Mouse (Mus musculus) forebrain, embryonic 11.5 days (tissue): ENCODE results near the gene Celf2. TPM values are rescaled to one million over a fixed set of nuclear protein-coding genes. Genes with fewer than 3 reads are reported as not detected.

Experiments used
- ATAC-seq: fragments of 200-750 bp; cut with Nextera tagmentation; replicated peaks from 2 replicates; pipeline ENCODE4 v1.8.0; 2017; ENCODE audit warnings: moderate TSS enrichment; ENCODE audit not compliant: low FRiP score
- DNase-seq: peaks from one replicate; pipeline ENCODE4 v3.0.0-alpha.2; 2017; ENCODE audit warnings: low spot score
- H3K27ac ChIP-seq: fragments of 300-500 bp; sonication (generic); 2 replicates; pipeline ENCODE4 v1.5.1; 2014; ENCODE audit warnings: low read depth, low read length
- H3K27me3 ChIP-seq: fragments of 300-500 bp; sonication (generic); 2 replicates; pipeline ENCODE4 v1.6.1; 2014; ENCODE audit warnings: mild to moderate bottlenecking, low read length, mixed read lengths; ENCODE audit not compliant: control insufficient read depth, insufficient read depth
- H3K36me3 ChIP-seq: fragments of 300-500 bp; sonication (generic); 2 replicates; pipeline ENCODE4 v1.6.1; 2014; ENCODE audit warnings: mild to moderate bottlenecking, low read length, moderate library complexity, mixed read lengths; ENCODE audit not compliant: control insufficient read depth, insufficient read depth
- H3K4me1 ChIP-seq: fragments of 300-500 bp; sonication (generic); replicated peaks from 2 replicates; pipeline ENCODE4 v1.6.1; 2014; ENCODE audit warnings: low read length, mixed read lengths; ENCODE audit not compliant: control insufficient read depth, insufficient read depth
- H3K4me2 ChIP-seq: fragments of 300-500 bp; sonication (generic); 2 replicates; pipeline ENCODE4 v1.6.1; 2014; ENCODE audit warnings: low read depth, mild to moderate bottlenecking, low read length, moderate library complexity, mixed read lengths; ENCODE audit not compliant: severe bottlenecking
- H3K4me3 ChIP-seq: fragments of 300-500 bp; sonication (generic); 2 replicates; pipeline ENCODE4 v1.5.1; 2014; ENCODE audit warnings: low read depth, low read length
- H3K9ac ChIP-seq: fragments of 300-500 bp; sonication (generic); 2 replicates; pipeline ENCODE4 v1.6.1; 2014; ENCODE audit warnings: low read length
- H3K9me3 ChIP-seq: fragments of 300-500 bp; sonication (generic); 2 replicates; pipeline ENCODE4 v1.6.1; 2016; ENCODE audit warnings: low read length, mixed read lengths; ENCODE audit not compliant: control insufficient read depth
- WGBS: fragments of 180-500 bp; shearing (Covaris S2); extraction: QIAGEN DNeasy Blood & Tissue Kit; methylation state at CpG from one replicate; pipeline ENCODE4 v1.1.7; 2014; 5-methylcytosine and 5-hydroxymethylcytosine counted together
- polyA plus RNA-seq: library from polyadenylated mRNA; unstranded; fragments of >200 nt; fragmentation: Nextera tagmentation; extraction: Ambion mirVana; gene quantifications from 2 replicates; pipeline ENCODE4 v1.2.1, GENCODE M21; 2014

The Celf2 gene
- polyA plus RNA-seq, 1 experiment from 2014 or later = 116 TPM

GRCm38 (mm10) chr2:6770214-6770613 is 739.1 kb downstream of the Celf2 start:
- H3K9ac ChIP-seq = no peak overlapping the region
- no peaks in the 10 kb centered on the region for H3K9me3 ChIP-seq
- no peak overlapping the region for H3K4me2 ChIP-seq
- no peaks in the 10 kb centered on the region for H3K36me3 ChIP-seq
- DNase-seq (no peak), ATAC-seq (no peak)
- 84% methylated on average over 2 of the region's 2 CpGs for WGBS
- H3K27me3 ChIP-seq = no peaks in the 10 kb centered on the region
- no peak overlapping the region for H3K27ac ChIP-seq
- no peak overlapping the region for H3K4me3 ChIP-seq
- H3K4me1 ChIP-seq = no peaks in the 10 kb centered on the region

- Histone ChIP-seq H3K9me3 (no peaks in the 10 kb centered on the region), H3K9ac (no peak overlapping the region), H3K36me3 (no peaks in the 10 kb centered on the region), H3K4me1 (no peaks in the 10 kb centered on the region), H3K4me2 (no peak overlapping the region), H3K4me3 (no peak overlapping the region), H3K27ac (no peak overlapping the region), H3K27me3 (no peaks in the 10 kb centered on the region)
- 88% methylated on average over 2 of the region's 2 CpGs for WGBS
- no peak for DNase-seq
- no peak for ATAC-seq
Measured at GRCm38 (mm10) chr2:6762381-6762780, 747.0 kb downstream of the Celf2 start.

GRCm38 (mm10) chr2:6743173-6743572 is 766.2 kb downstream of the Celf2 start:
- no peaks in the 10 kb centered on the region for H3K9me3 ChIP-seq
- H3K9ac ChIP-seq = no peak overlapping the region
- no peaks in the 10 kb centered on the region for H3K4me1 ChIP-seq
- no peaks in the 10 kb centered on the region for H3K27me3 ChIP-seq
- no peak overlapping the region for H3K27ac ChIP-seq
- 94% methylated on average over 2 of the region's 2 CpGs for WGBS
- H3K4me3 ChIP-seq = no peak overlapping the region
- no peak overlapping the region for H3K4me2 ChIP-seq
- ATAC-seq (no peak), DNase-seq (no peak)
- H3K36me3 ChIP-seq = no peaks in the 10 kb centered on the region

- no peaks in the 10 kb centered on the region for H3K9me3 ChIP-seq
- no peaks in the 10 kb centered on the region for H3K36me3 ChIP-seq
- no peak overlapping the region for H3K9ac ChIP-seq
- H3K27ac ChIP-seq = no peak overlapping the region
- H3K27me3 ChIP-seq = no peaks in the 10 kb centered on the region
- H3K4me1 ChIP-seq = no peaks in the 10 kb centered on the region
- H3K4me2 ChIP-seq = no peak overlapping the region
- no peak overlapping the region for H3K4me3 ChIP-seq
- DNase-seq (no peak), ATAC-seq (no peak)
- 78% methylated on average over 4 of the region's 4 CpGs for WGBS
Measured at GRCm38 (mm10) chr2:6739998-6740668, 769.2 kb downstream of the Celf2 start.

- WGBS = 72% methylated on average over 2 of the region's 2 CpGs
- Histone ChIP-seq H3K9ac (no peak overlapping the region), H3K4me3 (no peak overlapping the region), H3K4me1 (no peaks in the 10 kb centered on the region), H3K36me3 (no peaks in the 10 kb centered on the region; the same call in 1 of the 2 replicates), H3K27ac (no peak overlapping the region), H3K27me3 (no peaks in the 10 kb centered on the region), H3K4me2 (no peak overlapping the region), H3K9me3 (no peaks in the 10 kb centered on the region)
- no peak for ATAC-seq
- DNase-seq = no peak
Measured at GRCm38 (mm10) chr2:6732026-6732425, 777.3 kb downstream of the Celf2 start.

GRCm38 (mm10) chr2:6730860-6731259 is 778.5 kb downstream of the Celf2 start:
- no peaks in the 10 kb centered on the region for H3K27me3 ChIP-seq
- H3K4me2 ChIP-seq = no peak overlapping the region
- WGBS = 64% methylated on average over 3 of the region's 3 CpGs
- no peak overlapping the region for H3K27ac ChIP-seq
- no peak for DNase-seq
- no peak overlapping the region for H3K4me3 ChIP-seq
- no peaks in the 10 kb centered on the region for H3K4me1 ChIP-seq
- no peak for ATAC-seq
- H3K9me3 ChIP-seq = no peaks in the 10 kb centered on the region
- H3K9ac ChIP-seq = no peak overlapping the region
- H3K36me3 ChIP-seq = no peaks in the 10 kb centered on the region; the same call in 1 of the 2 replicates

- no peak overlapping the region for H3K4me2 ChIP-seq
- no peaks in the 10 kb centered on the region for H3K9me3 ChIP-seq
- no peak overlapping the region for H3K27ac ChIP-seq
- no peaks in the 10 kb centered on the region for H3K4me1 ChIP-seq
- ATAC-seq (no peak), DNase-seq (no peak)
- no peaks in the 10 kb centered on the region; the same call in 1 of the 2 replicates for H3K36me3 ChIP-seq
- no peaks in the 10 kb centered on the region for H3K27me3 ChIP-seq
- H3K9ac ChIP-seq = no peak overlapping the region
- 56% methylated on average over 9 of the region's 9 CpGs for WGBS
- H3K4me3 ChIP-seq = no peak overlapping the region
Measured at GRCm38 (mm10) chr2:6729984-6730383, 779.4 kb downstream of the Celf2 start.

GRCm38 (mm10) chr2:6728840-6729252 is 780.5 kb downstream of the Celf2 start:
- H3K9me3 ChIP-seq = no peaks in the 10 kb centered on the region
- DNase-seq (no peak), ATAC-seq (0 out of 2 replicates have a peak, but pooled peaks have one; percentile 26)
- no peaks in the 10 kb centered on the region; the same call in 1 of the 2 replicates for H3K36me3 ChIP-seq
- H3K27me3 ChIP-seq = no peaks in the 10 kb centered on the region
- H3K27ac ChIP-seq = no peak overlapping the region
- 85% methylated on average over 2 of the region's 2 CpGs for WGBS
- H3K4me1 ChIP-seq = no peaks in the 10 kb centered on the region
- no peak overlapping the region for H3K9ac ChIP-seq
- H3K4me2 ChIP-seq = no peak overlapping the region
- no peak overlapping the region for H3K4me3 ChIP-seq

- WGBS = 84% methylated on average over 5 of the region's 5 CpGs
- no peak overlapping the region for H3K27ac ChIP-seq
- no peak overlapping the region for H3K4me2 ChIP-seq
- H3K9ac ChIP-seq = no peak overlapping the region
- H3K9me3 ChIP-seq = no peaks in the 10 kb centered on the region
- no peaks in the 10 kb centered on the region; the same call in 1 of the 2 replicates for H3K36me3 ChIP-seq
- H3K4me3 ChIP-seq = no peak overlapping the region
- H3K4me1 ChIP-seq = peaks cover 8% of the 10 kb centered on the region; the same call in 1 of the 2 replicates
- ATAC-seq (no peak), DNase-seq (no peak)
- H3K27me3 ChIP-seq = no peaks in the 10 kb centered on the region
Measured at GRCm38 (mm10) chr2:6727366-6727765, 782.0 kb downstream of the Celf2 start.
